Mouse (Mus musculus) testis, adult 2 months (tissue): ENCODE data around the gene B3galt1.

Source experiments
- CTCF ChIP-seq: fragments of 200-500 bp; IDR thresholded peaks from 2 replicates; pipeline ENCODE4 v1.5.1; 2012; ENCODE audit warnings: low read depth, mild to moderate bottlenecking, inconsistent platforms, low read length, moderate library complexity; ENCODE audit not compliant: control insufficient read depth, insufficient read depth, insufficient replicate concordance
- POLR2A ChIP-seq: fragments of 200-500 bp; IDR thresholded peaks from 2 replicates; pipeline ENCODE4 v1.6.1; 2012; ENCODE audit warnings: low read depth, mild to moderate bottlenecking, inconsistent platforms, low read length, moderate library complexity; ENCODE audit not compliant: control insufficient read depth

DNA sequence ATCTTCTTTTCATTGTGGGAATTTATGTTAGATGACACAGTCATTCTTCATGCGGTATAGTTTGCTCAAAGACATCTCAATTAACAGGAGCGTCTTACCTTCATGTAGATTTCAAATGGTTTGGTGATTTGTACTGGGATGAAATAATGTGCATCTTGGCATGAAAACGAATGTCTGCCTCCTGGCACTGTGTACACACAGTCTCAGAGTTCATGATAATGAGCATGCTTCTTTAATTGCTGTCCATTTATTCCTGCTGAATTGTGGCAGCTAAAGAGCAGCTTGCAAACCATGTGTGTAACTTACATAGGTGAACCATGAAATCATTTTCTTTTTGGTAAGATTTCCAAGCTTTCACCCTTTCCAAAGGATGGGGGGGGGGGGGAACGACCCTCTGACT lies 112.0 kb downstream of the B3galt1 start:
- TF ChIP-seq POLR2A (no peak), CTCF (no peak)
